Mouse (Mus musculus): ENCODE data around the gene Sept11. TPM values are rescaled to one million over a fixed set of nuclear protein-coding genes. Genes with fewer than 3 reads are reported as not detected.

Sept11 gene
- polyA plus RNA-seq, 1 experiment from 2014 or later = 92.8 TPM

Other genes starting within 250 kb of the Sept11 start
- gene Sowahb, start 48.4 kb upstream of the Sept11 start, polyA plus RNA-seq (2015; fragmentation: Nextera tagmentation; extraction: Ambion mirVana) = 0.12 and 0.20 TPM in 2 replicates
- gene Ccni, start 113.1 kb downstream of the Sept11 start, polyA plus RNA-seq (2015; fragmentation: Nextera tagmentation; extraction: Ambion mirVana) = 79.2 and 84.1 TPM in 2 replicates
- gene 2010109A12Rik, start 113.1 kb downstream of the Sept11 start, polyA plus RNA-seq (2015; fragmentation: Nextera tagmentation; extraction: Ambion mirVana) = 1.4 and 2.0 TPM in 2 replicates
- gene Ccng2, start 173.8 kb downstream of the Sept11 start, polyA plus RNA-seq (2015; fragmentation: Nextera tagmentation; extraction: Ambion mirVana) = 38.3 and 46.9 TPM in 2 replicates

Measured in heart, embryonic 16.5 days (tissue).